Mouse (Mus musculus): ENCODE results near the gene 9330182L06Rik. TPM values are rescaled to one million over a fixed set of nuclear protein-coding genes. Genes with fewer than 3 reads are reported as not detected.

Gene 9330182L06Rik
- 6.3 and 6.5 TPM in 2 replicates for polyA plus RNA-seq (2016; fragmentation: Nextera tagmentation; extraction: Ambion mirVana)

DNA sequence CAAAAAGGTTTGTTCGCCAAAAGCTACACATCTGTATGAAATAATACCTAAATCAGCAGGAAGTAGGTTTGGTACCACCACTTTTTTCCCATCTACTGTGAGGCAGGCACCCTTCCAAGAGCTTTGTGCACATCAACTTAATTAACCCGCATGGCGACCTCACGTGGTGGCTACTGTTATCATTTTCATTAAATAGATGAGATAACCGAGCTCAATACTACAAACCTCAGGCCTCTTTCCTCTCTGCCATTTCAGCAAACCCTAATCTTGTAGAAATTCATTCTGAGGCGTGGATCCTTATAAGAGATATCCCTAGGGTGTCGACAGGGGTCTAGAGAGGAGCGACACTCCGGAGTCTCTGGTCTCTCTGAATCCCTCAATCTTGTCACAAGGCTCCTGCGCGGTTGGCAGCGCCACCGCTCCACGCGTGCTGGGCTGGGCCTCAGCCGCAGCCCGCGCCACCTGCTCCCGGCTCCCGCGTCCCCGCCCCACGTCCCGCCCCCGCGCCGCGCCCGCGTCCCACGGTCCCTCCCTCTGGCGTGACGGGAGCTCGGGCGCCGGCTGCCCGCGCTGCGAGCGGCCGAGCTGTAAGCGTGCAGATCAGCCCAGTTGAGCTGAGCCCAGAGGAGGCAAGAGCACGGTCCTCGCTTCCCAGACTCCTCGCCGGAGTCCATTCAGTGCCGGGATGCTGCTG is at the start of gene 9330182L06Rik:
9330182L06Rik (plus strand) TSS at position 533 of the 694 bp plus-strand sequence.
- peak; percentile 94 for ATAC-seq (ENCODE audit: low FRiP score)
- H3K4me3 ChIP-seq (replicated peaks): peak within 1 kb of the TSS; percentile 69
- peak within 1 kb of the TSS; percentile 79 for H3K9ac ChIP-seq
- H3K9me3 ChIP-seq: no peaks in the 10 kb centered on the region
- peaks cover 17% of the 10 kb centered on the region; the same call in 1 of the 2 replicates for H3K27me3 ChIP-seq
- peak within 1 kb of the TSS; percentile 85 for H3K27ac ChIP-seq
- no peaks in the 10 kb centered on the region for H3K36me3 ChIP-seq (replicated peaks)
- WGBS: under 1% methylated on average over 43 of the region's 47 CpGs
- peak within 1 kb of the TSS; percentile 81 for H3K4me2 ChIP-seq
- H3K4me1 ChIP-seq: peaks cover 10% of the 10 kb centered on the region

DNA sequence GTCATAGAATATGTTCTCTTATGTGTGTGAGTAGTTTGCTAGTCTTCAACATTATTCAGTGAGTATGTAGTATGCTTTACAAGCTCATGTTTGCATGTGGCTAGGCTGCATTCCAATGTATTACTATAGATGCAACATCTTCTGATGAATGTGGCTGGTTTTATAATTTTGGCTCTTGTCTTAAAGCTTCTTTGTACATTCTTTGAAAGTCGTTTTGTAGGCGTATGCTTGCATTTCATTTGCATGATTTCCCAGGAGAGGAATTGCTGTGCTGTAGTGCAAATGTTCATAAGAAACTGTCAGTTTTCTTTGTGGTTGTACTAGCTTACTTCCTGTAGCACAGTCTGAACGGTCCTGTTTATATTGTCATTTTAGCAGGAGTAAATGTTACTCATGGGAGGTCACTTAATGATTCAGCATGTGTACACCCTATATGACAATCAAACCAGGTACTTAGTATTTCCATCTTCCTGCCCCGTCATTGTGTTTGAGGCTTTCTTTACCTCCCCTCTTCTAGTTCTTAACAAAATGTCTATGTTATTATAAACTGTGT is 38.4 kb upstream of the 9330182L06Rik start:
- Histone ChIP-seq H3K36me3 (replicated peaks) (no peaks in the 10 kb centered on the region), H3K9me3 (no peaks in the 10 kb centered on the region), H3K4me1 (no peaks in the 10 kb centered on the region), H3K4me2 (no peak overlapping the region), H3K4me3 (replicated peaks) (no peak overlapping the region), H3K27me3 (no peaks in the 10 kb centered on the region), H3K27ac (no peak overlapping the region), H3K9ac (no peak overlapping the region)
- no peak for ATAC-seq (ENCODE audit: low FRiP score)
- 79% methylated on average over 4 of the region's 4 CpGs for WGBS

DNA sequence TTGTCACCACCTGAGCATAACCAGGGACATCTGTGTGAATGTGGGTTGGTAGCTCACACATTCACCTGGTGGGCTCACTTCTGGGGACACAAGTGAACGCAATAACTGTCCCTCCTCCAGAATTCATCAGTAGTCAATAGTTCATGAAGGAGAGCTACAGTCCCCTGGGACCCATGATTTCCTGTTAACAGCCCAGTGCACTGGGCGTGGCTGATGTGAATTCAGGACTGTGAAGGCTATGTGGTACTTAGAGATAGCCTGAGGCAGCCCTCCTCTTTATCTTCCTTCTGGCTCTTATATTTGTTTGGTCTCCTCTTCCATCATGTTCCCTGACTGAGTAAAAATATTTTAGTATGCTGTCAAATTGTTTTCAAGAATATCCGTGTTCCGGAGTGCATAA is 1.6 kb upstream of the 9330182L06Rik start:
- H3K27me3 ChIP-seq: peaks cover 17% of the 10 kb centered on the region; the same call in 1 of the 2 replicates
- no peak overlapping the region for H3K4me3 ChIP-seq (replicated peaks)
- peaks cover 10% of the 10 kb centered on the region for H3K4me1 ChIP-seq
- H3K27ac ChIP-seq: no peak overlapping the region
- no peaks in the 10 kb centered on the region for H3K36me3 ChIP-seq (replicated peaks)
- no peaks in the 10 kb centered on the region for H3K9me3 ChIP-seq
- no peak overlapping the region for H3K9ac ChIP-seq
- 83% methylated on average over 4 of the region's 4 CpGs for WGBS
- no peak for ATAC-seq (ENCODE audit: low FRiP score)
- H3K4me2 ChIP-seq: no peak overlapping the region

DNA sequence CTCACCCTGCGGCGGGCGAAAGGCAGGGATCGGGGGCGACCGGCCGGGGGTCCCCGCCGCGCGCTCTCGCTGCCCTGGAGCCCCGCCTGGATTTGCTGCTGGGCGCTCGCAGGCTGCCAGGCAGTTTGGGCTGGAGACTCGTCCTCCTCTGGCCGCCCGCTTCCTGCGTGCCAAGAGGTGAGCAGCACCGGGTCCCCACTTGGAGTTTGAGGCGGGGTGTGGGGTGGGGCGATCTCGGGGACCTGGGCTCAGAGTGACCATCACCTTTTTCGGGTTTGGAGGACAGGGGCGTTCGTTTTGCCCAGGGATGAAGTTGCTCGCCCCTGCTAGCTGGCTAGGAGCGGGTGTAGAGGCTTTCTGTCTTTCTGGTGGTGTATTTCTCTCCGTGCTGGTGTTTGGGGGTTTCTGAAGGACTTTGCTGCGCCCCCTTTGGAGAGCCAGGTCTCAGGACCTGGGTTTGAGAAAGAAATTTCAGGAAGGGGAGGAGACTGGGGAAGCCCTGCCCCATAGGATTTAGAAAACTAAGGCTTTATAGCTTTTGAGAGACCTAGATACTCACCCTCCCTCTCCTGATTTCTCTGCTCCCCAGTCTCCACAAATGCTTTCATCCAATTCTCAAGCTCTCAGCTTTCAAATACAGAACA is 484 bp downstream of the 9330182L06Rik start:
- peak overlapping the region; percentile 81 for H3K4me2 ChIP-seq
- peaks cover 17% of the 10 kb centered on the region; the same call in 1 of the 2 replicates for H3K27me3 ChIP-seq
- H3K9me3 ChIP-seq: no peaks in the 10 kb centered on the region
- under 1% methylated on average over 30 of the region's 30 CpGs for WGBS
- peak; percentile 87; the same call in 1 of the 2 replicates for ATAC-seq (ENCODE audit: low FRiP score)
- peak overlapping the region; percentile 85 for H3K27ac ChIP-seq
- no peaks in the 10 kb centered on the region for H3K36me3 ChIP-seq (replicated peaks)
- peak overlapping the region; percentile 69 for H3K4me3 ChIP-seq (replicated peaks)
- H3K4me1 ChIP-seq: peaks cover 10% of the 10 kb centered on the region
- H3K9ac ChIP-seq: peak overlapping the region; percentile 79

GRCm38 (mm10) chr5:9269666-9270065 is 3.7 kb downstream of the 9330182L06Rik start:
- Histone ChIP-seq H3K9me3 (no peaks in the 10 kb centered on the region), H3K27me3 (0 out of 2 replicates have a peak, but pooled peaks cover 7% of the 10 kb centered on the region), H3K36me3 (replicated peaks) (no peaks in the 10 kb centered on the region), H3K27ac (no peak overlapping the region), H3K4me2 (no peak overlapping the region), H3K4me1 (peaks cover 10% of the 10 kb centered on the region), H3K4me3 (replicated peaks) (no peak overlapping the region), H3K9ac (no peak overlapping the region)
- no peak for ATAC-seq (ENCODE audit: low FRiP score)
- WGBS: 79% methylated on average over 3 of the region's 3 CpGs

DNA sequence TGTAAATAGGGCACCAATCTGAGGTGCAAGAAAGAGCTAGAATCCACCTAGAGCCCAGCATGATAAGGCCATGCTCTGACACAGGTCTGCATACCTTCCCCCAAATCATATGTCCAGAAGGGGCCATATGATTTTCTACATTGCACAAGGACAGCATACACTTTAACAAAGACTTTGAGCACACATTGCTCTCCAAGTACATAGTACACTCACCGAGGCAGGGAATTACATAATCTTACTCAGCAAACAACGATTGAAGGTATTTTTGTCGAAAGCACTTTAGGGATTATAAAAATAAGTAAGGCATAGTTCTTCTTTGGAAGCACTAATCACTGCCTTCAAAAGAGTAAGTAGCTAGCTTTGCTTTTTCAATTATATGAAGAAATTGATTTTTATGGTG is 7.1 kb downstream of the 9330182L06Rik start:
- Histone ChIP-seq H3K9ac (no peak overlapping the region), H3K27ac (no peak overlapping the region), H3K4me1 (no peaks in the 10 kb centered on the region), H3K27me3 (no peaks in the 10 kb centered on the region), H3K4me3 (replicated peaks) (no peak overlapping the region), H3K9me3 (no peaks in the 10 kb centered on the region), H3K36me3 (replicated peaks) (no peaks in the 10 kb centered on the region), H3K4me2 (no peak overlapping the region)
- 88% methylated on average over 3 of the region's 3 CpGs for WGBS
- no peak for ATAC-seq (ENCODE audit: low FRiP score)

DNA sequence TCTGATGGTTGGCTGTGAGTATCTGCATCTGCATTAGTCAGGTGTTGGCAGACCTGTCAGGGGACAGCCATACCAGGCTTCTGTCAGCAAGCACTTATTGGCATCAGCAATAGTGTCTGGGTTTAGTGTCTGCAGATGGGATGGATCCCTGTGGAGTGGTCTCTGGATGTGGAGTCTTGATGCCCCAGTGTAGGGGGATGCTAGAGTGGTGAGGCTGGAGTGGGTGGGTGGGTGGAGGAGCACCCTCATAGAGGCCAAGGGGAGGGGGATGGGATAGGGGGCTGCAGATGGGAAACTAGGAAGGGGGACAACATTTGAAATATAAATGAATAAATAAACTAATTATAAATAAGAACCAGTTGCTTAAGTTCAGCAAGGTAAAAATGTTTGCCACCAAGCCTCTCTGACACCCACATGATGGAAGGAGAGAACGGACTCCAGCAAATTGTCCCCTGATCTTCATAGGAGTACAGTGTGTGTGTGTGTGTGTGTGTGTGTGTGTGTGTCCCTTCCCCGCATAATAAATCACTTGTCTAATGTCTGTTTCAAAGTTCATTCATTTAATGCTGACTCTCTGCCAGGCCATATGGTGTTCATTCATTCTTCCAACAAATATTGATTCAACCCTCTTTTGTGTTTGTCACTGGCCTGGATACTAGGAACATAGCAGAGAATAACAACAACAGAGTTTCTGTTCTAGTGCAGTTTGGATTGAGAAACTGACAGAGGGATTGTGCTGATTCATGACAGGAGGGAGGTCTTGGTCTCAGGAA is 30.0 kb downstream of the 9330182L06Rik start:
- 73% methylated on average over 2 of the region's 2 CpGs for WGBS
- H3K27ac ChIP-seq: no peak overlapping the region
- no peak for ATAC-seq (ENCODE audit: low FRiP score)
- H3K9ac ChIP-seq: no peak overlapping the region
- no peak overlapping the region for H3K4me2 ChIP-seq
- no peaks in the 10 kb centered on the region for H3K36me3 ChIP-seq (replicated peaks)
- no peaks in the 10 kb centered on the region for H3K4me1 ChIP-seq
- H3K9me3 ChIP-seq: no peaks in the 10 kb centered on the region
- H3K27me3 ChIP-seq: no peaks in the 10 kb centered on the region
- no peak overlapping the region for H3K4me3 ChIP-seq (replicated peaks)

DNA sequence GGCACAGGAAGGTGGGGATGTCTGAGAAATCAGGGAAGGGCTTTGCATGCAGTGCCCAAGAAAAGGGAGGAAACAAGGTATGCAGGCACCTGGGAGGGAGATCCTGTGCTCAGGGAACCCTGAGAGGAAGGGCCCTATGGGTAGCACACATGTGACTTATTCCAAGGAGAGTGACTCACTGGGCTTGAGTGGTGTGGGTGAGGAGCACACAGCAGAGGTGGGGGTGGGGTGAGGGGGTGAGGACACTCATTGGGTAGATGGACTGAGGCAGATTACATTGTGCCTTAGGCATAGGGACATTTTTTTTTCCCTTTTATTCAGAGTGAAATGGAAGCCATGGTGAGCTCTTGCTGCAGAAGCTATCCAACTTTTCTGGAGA is 30.6 kb downstream of the 9330182L06Rik start:
- Histone ChIP-seq H3K27ac (no peak overlapping the region), H3K4me3 (replicated peaks) (no peak overlapping the region), H3K36me3 (replicated peaks) (no peaks in the 10 kb centered on the region), H3K9ac (no peak overlapping the region), H3K27me3 (no peaks in the 10 kb centered on the region), H3K4me2 (no peak overlapping the region), H3K4me1 (no peaks in the 10 kb centered on the region), H3K9me3 (no peaks in the 10 kb centered on the region)
- no peak for ATAC-seq (ENCODE audit: low FRiP score)

DNA sequence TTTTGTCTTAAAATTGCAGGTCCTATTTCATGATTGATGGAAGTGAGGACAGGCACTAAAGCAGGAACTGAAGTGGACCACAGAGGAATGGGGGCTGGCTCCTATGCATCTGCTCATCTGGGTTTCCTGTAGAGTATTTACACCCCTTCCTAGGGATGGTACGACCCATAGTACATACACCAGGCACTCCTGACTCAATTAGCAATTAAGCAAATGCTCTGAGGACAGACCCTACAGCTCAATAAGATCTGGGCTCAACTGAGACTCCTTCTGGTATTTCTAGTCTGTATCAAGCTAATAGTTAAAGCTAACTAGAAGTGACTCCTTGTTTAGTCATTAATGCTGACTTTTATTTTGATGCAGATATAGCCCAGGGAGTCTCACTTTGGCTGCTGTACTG is 60.9 kb downstream of the 9330182L06Rik start:
- no peaks in the 10 kb centered on the region for H3K9me3 ChIP-seq
- WGBS: 65% methylated on average over 1 of the region's 1 CpGs
- no peak overlapping the region for H3K27ac ChIP-seq
- no peak overlapping the region for H3K4me2 ChIP-seq
- no peak for ATAC-seq (ENCODE audit: low FRiP score)
- H3K9ac ChIP-seq: no peak overlapping the region
- no peaks in the 10 kb centered on the region for H3K27me3 ChIP-seq
- H3K4me1 ChIP-seq: no peaks in the 10 kb centered on the region
- no peaks in the 10 kb centered on the region for H3K36me3 ChIP-seq (replicated peaks)
- H3K4me3 ChIP-seq (replicated peaks): no peak overlapping the region

- Histone ChIP-seq H3K36me3 (replicated peaks) (no peaks in the 10 kb centered on the region), H3K4me2 (no peak overlapping the region), H3K4me3 (replicated peaks) (no peak overlapping the region), H3K9me3 (no peaks in the 10 kb centered on the region), H3K4me1 (no peaks in the 10 kb centered on the region), H3K27ac (no peak overlapping the region), H3K9ac (no peak overlapping the region), H3K27me3 (no peaks in the 10 kb centered on the region)
- ATAC-seq (ENCODE audit: low FRiP score): no peak
- 96% methylated on average over 1 of the region's 1 CpGs for WGBS
Observed at GRCm38 (mm10) chr5:9327528-9327927, 61.6 kb downstream of the 9330182L06Rik start.

GRCm38 (mm10) chr5:9338756-9339510 is 73.0 kb downstream of the 9330182L06Rik start:
- Histone ChIP-seq H3K36me3 (replicated peaks) (no peaks in the 10 kb centered on the region), H3K9ac (no peak overlapping the region), H3K4me1 (peaks cover 11% of the 10 kb centered on the region), H3K9me3 (no peaks in the 10 kb centered on the region), H3K4me2 (peak overlapping the region; percentile 8; the same call in 1 of the 2 replicates), H3K27ac (peak overlapping the region; percentile 61), H3K4me3 (replicated peaks) (no peak overlapping the region), H3K27me3 (no peaks in the 10 kb centered on the region)
- WGBS: 36% methylated on average over 7 of the region's 7 CpGs
- ATAC-seq (ENCODE audit: low FRiP score): peak; percentile 91
